Mouse (Mus musculus): ENCODE measurements at regions not wholly inside any gene's neighbourhood (a gene's known extent, or its start where the extent isn't known, plus 50 kb on each side); places are given as distances from the start of the nearest gene placed in this dataset.

- no peak for TF ChIP-seq GATA4 (IDR thresholded peaks at IDR 0.05; ENCODE audit: insufficient replicate concordance, low read length)
Observed at GRCm38 (mm10) chr9:122529721-122530120, 178.3 kb downstream of the Abhd5 start.

DNA sequence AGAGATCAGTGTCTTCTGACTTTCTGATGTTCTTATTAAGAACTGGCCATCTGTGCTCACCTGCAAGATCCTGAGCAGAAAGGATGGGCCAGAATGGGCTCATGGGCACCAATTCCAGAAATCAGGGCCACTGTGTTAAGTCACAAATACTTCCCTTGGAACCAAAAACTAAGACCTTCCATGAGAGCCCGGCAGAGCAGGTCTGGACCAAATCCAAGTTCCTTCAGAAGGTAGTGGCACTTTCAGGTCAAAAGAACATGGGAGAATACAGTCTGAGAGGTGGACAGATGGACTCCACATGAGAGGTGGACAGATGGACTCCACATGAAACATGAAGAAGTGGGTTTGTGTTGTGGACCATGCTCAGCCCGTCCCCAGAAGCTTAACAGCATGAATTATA, 180.4 kb downstream of the Abhd5 start:
- no peak for TF ChIP-seq GATA4 (IDR thresholded peaks at IDR 0.05; ENCODE audit: insufficient replicate concordance, low read length)

DNA sequence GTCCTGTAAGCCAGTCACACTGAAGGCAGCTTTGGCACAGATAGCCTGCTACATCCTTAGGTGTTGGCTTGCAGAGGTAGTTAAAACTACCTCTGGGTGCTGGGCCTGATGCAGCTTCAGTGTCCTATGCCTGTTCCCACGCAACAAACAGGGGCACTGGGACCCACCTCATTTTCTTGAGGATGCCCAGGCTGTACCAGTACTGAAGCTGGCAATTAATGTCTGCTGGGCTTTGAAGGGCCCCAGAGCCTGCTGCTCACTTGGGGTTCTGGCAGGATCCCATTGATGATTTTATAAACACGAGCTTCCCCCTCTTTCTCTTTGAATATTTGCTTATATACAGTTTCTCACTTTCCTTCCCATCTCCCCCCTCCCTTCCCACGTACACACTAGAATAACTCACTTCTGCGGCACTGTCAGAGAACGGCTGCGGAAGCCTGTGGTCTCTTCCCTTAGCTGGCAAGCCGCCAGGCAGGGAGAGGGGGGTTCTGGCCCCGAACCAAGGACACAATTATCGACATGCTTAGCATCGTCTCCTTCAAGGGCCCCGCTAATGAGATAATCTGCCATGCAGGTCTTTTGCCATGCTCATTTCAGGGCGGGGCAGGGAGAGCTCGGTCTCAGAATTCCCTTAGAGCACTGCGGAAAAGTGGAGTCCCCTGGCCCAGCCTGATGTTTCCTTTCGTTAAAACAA, 182.9 kb downstream of the Abhd5 start:
- TF ChIP-seq GATA4 (IDR thresholded peaks at IDR 0.05; ENCODE audit: insufficient replicate concordance, low read length) = no peak

DNA sequence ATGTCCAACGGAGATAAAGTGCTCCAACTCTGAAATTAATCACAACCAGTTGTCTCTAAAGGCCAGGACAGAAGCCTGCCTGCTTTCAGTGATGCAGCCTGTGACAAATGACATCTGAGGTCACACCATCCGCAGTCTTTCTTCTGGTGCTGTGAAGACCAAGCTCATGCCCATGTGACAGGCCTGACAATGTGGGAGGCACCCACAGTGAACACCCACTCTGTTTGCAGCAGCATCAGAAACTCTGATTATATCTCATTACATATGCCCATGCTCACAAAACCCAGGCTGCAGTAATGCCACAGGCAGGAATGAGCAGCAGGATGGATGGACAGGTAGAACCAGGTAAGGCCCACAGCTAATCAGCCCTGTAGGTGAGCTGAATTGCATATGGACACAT, 183.6 kb downstream of the Abhd5 start:
- TF ChIP-seq GATA4 (IDR thresholded peaks at IDR 0.05; ENCODE audit: insufficient replicate concordance, low read length) = no peak

DNA sequence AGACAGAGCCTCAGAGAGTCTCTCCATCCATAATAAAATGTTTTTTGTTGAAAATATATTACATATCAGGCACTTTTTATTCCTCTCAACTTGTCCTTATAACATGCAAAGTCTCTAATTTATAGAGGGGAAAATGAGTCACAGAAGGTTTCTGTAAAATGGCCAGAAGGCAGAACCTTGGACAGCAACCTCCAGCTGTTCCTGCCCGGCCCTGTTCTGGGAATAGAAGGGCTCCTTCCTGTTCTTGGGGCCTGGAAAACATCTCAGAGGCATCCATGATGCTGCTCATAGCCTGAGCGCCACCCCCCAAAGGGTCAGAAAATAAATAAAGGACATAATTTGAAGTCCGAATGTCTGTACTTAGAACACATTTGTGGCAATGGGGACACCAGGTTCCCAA, 188.7 kb downstream of the Abhd5 start:
- TF ChIP-seq GATA4 (IDR thresholded peaks at IDR 0.05; ENCODE audit: insufficient replicate concordance, low read length) = no peak

DNA sequence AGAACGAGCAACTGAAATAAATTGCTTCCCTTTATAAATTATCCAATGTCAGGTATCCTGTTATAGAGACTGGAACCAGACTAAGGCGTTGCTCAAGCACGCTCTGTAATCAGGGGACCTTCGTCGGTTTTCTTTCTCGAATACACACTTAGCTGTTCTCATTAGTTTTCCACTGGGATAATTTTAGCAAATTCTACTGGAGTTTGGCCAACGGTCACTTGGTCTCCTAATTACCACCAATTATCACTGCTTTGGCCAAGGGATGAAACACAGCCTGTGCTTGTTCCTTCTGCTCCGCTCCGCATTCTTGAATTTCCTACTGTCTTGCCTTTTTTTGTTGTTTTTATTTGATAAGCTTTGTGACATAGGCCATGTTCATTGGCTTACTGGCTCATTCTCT, 191.1 kb upstream of the Topaz1 start:
- TF ChIP-seq GATA4 (IDR thresholded peaks at IDR 0.05; ENCODE audit: insufficient replicate concordance, low read length) = no peak

DNA sequence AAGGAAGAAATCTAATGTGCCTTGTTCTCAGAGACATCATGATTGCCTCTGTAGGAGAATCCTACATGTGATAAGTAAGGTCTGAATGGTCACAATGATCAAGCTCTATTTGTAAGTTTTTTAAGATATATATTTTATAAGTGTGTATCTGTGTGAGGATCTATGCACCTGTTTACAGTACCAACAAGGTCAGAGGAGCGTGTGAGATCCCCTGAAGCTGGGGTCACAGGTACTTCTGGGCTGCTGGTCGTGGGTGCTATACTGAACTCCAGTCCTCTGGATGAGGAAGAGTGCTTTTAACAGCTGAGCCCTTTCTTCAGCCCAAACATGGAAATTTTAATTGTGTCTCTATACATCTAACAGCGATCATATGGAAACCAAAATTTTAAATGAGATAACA, 181.1 kb upstream of the Topaz1 start:
- TF ChIP-seq GATA4 (IDR thresholded peaks at IDR 0.05; ENCODE audit: insufficient replicate concordance, low read length) = no peak

DNA sequence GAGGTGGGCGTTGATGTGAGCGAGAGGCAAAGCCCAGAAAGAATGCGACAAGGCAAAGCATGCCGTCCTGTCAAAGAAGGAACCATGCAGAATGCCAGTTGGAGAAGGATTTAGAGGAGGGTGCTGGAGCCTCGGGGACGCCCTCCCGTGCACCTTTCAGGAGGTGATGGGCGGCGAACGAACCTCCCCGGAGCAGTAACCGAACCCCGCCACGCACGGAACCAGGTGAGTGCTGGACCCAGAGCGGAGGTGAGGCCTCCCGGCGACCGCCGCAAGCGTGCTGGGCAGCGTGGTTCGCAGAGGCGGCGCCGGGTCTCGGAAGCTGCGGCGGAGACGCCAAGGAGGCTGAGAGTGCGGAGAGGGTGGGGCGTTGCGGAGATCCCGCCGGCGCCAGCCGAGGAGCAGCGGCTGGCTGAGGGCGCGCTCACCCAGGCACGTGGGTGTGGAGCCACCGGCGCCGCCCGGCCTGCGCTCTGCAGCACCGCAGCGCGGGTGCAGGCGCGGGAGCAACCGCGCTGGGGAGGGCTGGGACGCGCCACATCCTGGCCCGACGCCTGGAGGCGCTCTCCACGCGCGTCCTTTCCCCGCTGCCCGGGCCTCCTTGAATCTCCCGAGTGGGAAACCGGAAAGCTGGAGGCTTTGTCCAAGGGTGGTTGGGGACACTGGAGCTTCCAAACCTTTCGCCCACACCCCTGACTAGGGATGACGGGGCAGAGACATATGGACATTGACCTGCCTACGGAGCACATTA, 178.3 kb upstream of the Topaz1 start:
- no peak for TF ChIP-seq GATA4 (IDR thresholded peaks at IDR 0.05; ENCODE audit: insufficient replicate concordance, low read length)

GRCm38 (mm10) chr9:122569511-122570455, 177.4 kb upstream of the Topaz1 start:
- TF ChIP-seq GATA4 (IDR thresholded peaks at IDR 0.05; ENCODE audit: insufficient replicate concordance, low read length) = no peak

DNA sequence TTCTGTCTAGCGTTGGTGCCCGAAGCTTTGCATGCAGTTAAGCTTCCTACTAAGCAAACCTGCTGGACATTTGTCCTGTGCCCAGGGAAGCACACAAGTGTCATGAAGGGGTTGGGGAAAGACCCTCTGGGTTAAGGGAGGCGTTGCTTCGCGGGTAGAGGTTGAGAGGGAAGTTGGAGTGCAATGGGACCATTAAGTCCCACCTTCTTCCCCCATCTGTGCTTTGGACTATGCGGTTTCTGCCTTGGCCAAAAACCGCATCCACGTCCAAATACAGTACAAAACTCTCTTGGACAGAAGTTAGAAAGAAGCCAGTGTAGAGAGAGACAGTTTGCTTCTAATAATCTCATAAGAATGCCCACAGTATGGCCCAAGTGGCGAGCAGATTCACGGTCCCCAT, 176.1 kb upstream of the Topaz1 start:
- no peak for TF ChIP-seq GATA4 (IDR thresholded peaks at IDR 0.05; ENCODE audit: insufficient replicate concordance, low read length)

DNA sequence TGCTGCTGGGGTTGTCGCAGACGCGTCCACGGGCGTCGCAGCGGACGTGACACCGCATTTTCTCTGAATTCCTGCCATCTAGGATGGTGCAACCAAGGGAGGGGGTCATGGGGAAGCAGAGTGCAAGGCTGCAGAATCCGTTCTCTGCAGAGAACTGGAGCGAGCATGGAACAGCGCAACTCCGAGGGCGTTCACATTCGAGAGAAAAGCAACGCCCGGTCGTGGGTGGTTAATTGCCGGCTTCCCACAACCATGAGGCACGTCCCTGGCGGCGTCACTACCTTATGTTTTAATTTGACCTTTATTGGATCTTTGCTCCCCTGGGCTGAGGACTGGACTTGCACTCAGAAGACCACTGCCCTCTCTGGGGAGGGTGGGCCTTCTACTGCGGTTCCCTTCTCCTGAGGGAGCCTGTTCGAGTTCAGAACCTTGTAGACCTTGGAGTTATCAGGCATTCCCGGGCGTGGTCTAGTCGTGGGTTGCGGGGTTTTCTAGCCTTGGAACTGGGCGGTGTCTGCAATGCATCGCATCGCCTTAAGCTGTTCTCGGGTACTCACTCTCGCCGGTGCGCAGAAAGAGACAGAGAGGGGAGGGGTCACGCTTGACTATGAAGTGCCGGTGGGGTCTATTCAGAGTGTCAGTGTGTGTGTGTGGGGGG, 175.6 kb upstream of the Topaz1 start:
- TF ChIP-seq GATA4 (IDR thresholded peaks at IDR 0.05; ENCODE audit: insufficient replicate concordance, low read length) = no peak

DNA sequence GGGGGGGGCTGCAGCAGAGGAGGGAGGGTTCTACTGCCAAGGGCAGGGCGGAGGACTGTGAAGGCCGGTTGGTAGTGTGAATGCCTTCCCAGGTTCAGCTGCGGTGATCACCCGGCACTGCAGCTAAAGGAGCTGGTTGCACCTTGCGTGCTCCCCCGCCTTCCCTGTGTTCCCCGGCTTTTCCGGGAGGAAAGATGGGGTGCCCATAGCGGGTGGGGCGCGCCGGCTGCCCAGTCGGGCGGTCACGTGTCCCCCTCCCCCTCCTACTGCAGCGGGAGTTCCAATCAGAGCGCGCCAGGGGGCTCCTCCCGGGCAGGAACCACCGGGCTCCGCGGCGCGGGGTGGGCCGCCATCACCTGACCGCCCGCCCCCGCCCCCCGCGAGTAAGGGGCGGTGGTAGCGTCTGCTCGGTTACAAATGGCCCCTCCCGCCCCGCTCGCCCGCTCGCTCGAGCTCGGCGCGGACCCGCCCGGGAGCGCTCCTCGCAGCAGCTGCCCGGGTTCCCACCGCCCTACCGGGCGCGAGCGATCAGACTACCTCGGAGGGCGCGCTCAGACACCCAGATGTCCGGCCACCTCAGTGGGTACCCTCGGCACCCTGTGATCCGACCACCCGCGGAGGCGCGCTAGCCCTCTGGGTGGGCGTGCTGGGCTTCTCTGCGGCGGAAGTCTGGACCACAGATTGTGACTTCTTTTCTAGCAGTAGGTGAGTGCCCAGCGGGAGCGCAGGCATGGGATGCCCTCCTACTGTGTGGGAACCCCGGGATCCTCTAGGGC, 174.9 kb upstream of the Topaz1 start:
- no peak for TF ChIP-seq GATA4 (IDR thresholded peaks at IDR 0.05; ENCODE audit: insufficient replicate concordance, low read length)

GRCm38 (mm10) chr9:122572836-122573267, 174.3 kb upstream of the Topaz1 start:
- TF ChIP-seq GATA4 (IDR thresholded peaks at IDR 0.05; ENCODE audit: insufficient replicate concordance, low read length) = no peak

DNA sequence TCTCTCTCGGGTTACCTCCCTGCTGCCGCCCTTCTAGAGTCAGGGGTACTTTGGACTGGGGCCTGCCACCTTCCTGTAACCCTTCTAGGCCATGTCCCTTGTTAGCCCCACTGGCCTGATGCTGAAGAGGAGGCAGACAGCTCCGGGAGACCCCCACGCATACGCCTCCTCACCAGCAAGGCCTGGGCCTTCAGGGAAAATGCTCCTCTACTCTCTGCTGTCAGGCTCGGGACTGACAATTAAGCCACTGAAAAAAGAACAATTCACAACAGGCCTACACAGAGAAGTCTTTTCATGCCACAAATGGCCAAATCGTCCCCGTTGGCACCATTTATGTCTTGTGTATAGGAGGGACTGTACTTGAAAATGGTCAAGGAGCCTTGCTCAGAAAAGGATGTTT, 161.9 kb upstream of the Topaz1 start:
- TF ChIP-seq GATA4 (IDR thresholded peaks at IDR 0.05; ENCODE audit: insufficient replicate concordance, low read length) = no peak

Data from liver, adult (tissue).